Mouse (Mus musculus) C2C12 (cell line): ENCODE measurements around the gene Gm37240. TPM values are rescaled to one million over a fixed set of nuclear protein-coding genes. Genes with fewer than 3 reads are reported as not detected.

Experiments
- H3K27me3 ChIP-seq: one replicate; pipeline ENCODE4 v1.6.1; 2011; ENCODE audit not compliant: control insufficient read depth, insufficient read depth, insufficient read length
- H3K36me3 ChIP-seq: one replicate; pipeline ENCODE4 v1.6.1; 2011; ENCODE audit not compliant: control insufficient read depth, insufficient read depth
- H3K4me3 ChIP-seq: one replicate; pipeline ENCODE4 v1.5.1; 2011; ENCODE audit warnings: mild to moderate bottlenecking, control low read depth; ENCODE audit not compliant: poor library complexity, insufficient read depth, severe bottlenecking
- H3K79me2 ChIP-seq: one replicate; pipeline ENCODE4 v1.6.1; 2011; ENCODE audit not compliant: control insufficient read depth, insufficient read depth
- H3K79me3 ChIP-seq: one replicate; pipeline ENCODE4 v1.6.1; 2011; ENCODE audit warnings: low read depth, control low read depth
- H3ac ChIP-seq: one replicate; pipeline ENCODE3; 2011; ENCODE audit warnings: low read depth; ENCODE audit not compliant: control insufficient read depth, insufficient read length
- CEBPB ChIP-seq: IDR thresholded peaks from one replicate; pipeline ENCODE4 v1.6.1; 2011; ENCODE audit warnings: low read depth, mild to moderate bottlenecking, control low read depth, moderate library complexity
- CTCF ChIP-seq: IDR thresholded peaks from one replicate; pipeline ENCODE4 v1.5.1; 2011; ENCODE audit not compliant: control insufficient read depth, insufficient read depth, insufficient read length
- FOSL1 ChIP-seq: IDR thresholded peaks from one replicate; pipeline ENCODE4 v1.8.0; 2011; ENCODE audit warnings: mild to moderate bottlenecking, low read length; ENCODE audit not compliant: poor library complexity, insufficient read depth, severe bottlenecking
- MAX ChIP-seq: IDR thresholded peaks from one replicate; pipeline ENCODE4 v1.6.1; 2011; ENCODE audit warnings: mild to moderate bottlenecking, control low read depth
- MYOD1 ChIP-seq: IDR thresholded peaks from one replicate; pipeline ENCODE4 v1.6.1; 2011; ENCODE audit warnings: low read depth; ENCODE audit not compliant: control insufficient read depth, insufficient read length
- MYOG ChIP-seq: IDR thresholded peaks from one replicate; pipeline ENCODE4 v1.6.1; 2011; ENCODE audit not compliant: control insufficient read depth, insufficient read length; ENCODE audit errors: extremely low read depth
- USF1 ChIP-seq: IDR thresholded peaks from one replicate; pipeline ENCODE4 v1.6.1; 2011; ENCODE audit warnings: low read depth, mild to moderate bottlenecking, control low read depth, moderate library complexity
- polyA plus RNA-seq: library from polyadenylated mRNA; unstranded; fragments of >200 nt; fragmentation: generic; extraction: Trizol; gene quantifications from one replicate; pipeline ENCODE4 v1.2.1, GENCODE M21; 2012; ENCODE audit warnings: missing spikeins

The Gm37240 gene
- polyA plus RNA-seq, 1 experiment = 7.3 TPM

DNA sequence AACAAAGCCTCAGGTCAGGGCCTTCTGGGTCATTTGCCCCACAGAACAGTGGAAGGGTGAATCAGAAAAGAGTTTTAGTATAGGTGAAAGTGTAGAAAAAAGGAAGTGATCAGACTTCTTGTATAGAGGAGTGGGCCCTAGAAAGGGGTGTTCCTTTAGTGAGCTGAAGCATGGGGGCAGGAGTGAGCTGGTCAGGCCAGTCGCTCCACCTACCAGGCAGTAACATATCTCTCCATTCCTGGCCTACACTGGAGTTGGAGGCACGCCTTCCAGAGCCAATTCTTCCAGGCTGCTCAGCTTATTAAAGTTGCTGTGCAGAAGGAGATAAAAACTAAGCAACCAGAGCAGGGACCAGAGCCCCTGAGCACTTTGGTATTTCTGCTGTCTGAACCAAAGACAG lies 322.7 kb downstream of the Gm37240 start:
- H3K4me3 ChIP-seq = no peak overlapping the region
- no peaks in the 10 kb centered on the region for H3K36me3 ChIP-seq
- TF ChIP-seq MYOD1 (no peak), FOSL1 (no peak), MAX (no peak), USF1 (no peak), MYOG (no peak), CEBPB (no peak), CTCF (no peak)
- H3K79me3 ChIP-seq = no peaks in the 10 kb centered on the region
- no peaks in the 10 kb centered on the region for H3K27me3 ChIP-seq
- no peak overlapping the region for H3ac ChIP-seq
- H3K79me2 ChIP-seq = no peaks in the 10 kb centered on the region

DNA sequence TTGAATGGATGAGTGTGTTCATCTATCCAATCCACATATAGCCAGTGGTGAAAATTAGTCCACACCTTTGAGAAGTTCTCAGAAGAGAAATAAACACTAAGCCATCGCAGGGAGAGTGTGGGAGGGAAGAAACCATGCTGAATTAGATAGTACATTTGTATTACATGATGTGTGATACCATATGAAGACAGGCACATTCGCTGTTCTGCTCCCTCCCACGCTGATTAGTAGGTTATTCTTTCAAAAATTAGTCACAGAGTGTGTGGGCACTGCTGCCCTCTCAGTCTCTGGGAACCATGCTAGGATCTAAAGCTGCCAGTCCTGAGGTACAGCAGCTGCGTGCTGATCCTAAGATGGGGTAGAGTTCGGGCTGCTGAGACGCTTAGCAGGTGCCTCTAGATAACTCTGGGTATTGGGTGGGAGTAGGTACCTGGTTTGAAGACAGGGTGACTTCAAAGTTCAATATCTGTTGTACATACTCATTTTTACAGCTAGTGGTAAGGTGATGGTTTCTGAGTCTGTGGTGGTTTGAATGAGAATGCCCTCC lies 333.5 kb downstream of the Gm37240 start:
- no peaks in the 10 kb centered on the region for H3K36me3 ChIP-seq
- no peak for TF ChIP-seq MYOD1
- TF ChIP-seq CTCF = no peak
- TF ChIP-seq CEBPB = no peak
- TF ChIP-seq MAX = no peak
- no peak for TF ChIP-seq MYOG
- no peak for TF ChIP-seq FOSL1
- TF ChIP-seq USF1 = no peak

DNA sequence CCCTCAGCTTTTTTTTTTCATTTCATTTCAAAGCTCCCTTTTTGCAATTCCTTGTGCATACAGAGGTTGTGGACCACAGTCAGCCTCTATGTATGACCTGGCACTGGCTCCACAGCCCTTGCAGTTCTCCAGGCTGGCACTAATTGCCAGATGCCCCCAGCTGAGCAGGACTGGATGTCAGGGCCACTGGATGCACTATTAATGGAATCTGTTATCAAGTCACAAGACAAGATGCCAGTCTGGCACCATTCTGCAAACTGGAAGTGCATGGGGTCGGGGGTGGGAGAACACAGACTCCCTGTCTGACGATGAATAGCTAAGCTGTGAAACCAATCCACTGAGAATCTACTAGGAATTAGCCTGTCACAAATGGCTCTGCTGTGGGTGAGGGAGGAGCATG lies 336.0 kb downstream of the Gm37240 start:
- H3K4me3 ChIP-seq = no peak overlapping the region
- H3ac ChIP-seq = no peak overlapping the region
- TF ChIP-seq FOSL1 = no peak
- no peak for TF ChIP-seq MAX
- no peak for TF ChIP-seq USF1
- no peak for TF ChIP-seq CEBPB
- no peak for TF ChIP-seq MYOG
- no peak for TF ChIP-seq CTCF
- TF ChIP-seq MYOD1 = no peak
- no peaks in the 10 kb centered on the region for H3K79me3 ChIP-seq
- no peaks in the 10 kb centered on the region for H3K27me3 ChIP-seq
- no peaks in the 10 kb centered on the region for H3K36me3 ChIP-seq
- no peaks in the 10 kb centered on the region for H3K79me2 ChIP-seq

More for the DNA sequence above, 333.5 kb downstream of the Gm37240 start:
- no peak overlapping the region for H3K4me3 ChIP-seq
- no peaks in the 10 kb centered on the region for H3K79me2 ChIP-seq
- no peak overlapping the region for H3ac ChIP-seq
- no peaks in the 10 kb centered on the region for H3K27me3 ChIP-seq
- no peaks in the 10 kb centered on the region for H3K79me3 ChIP-seq

DNA sequence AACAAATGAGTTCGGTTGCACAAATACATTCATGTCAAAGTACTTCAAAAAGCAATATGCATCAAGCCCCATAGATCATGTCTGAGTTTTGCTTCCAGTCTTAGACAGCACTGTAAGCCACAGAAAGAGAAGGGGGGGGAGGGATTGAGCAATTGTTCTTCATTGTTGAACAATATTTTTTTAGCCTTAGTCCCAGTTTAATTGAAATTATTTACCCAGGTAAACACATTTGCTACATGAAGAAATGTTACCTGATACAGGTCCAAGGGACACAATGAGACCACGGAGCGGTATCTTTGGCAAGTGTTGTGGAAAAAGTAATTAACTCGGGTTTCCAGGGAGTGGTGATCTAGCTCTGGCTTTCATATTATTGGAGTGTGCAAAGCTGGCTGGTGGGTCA lies 337.0 kb downstream of the Gm37240 start:
- Histone ChIP-seq H3ac (no peak overlapping the region), H3K4me3 (no peak overlapping the region), H3K36me3 (no peaks in the 10 kb centered on the region), H3K27me3 (no peaks in the 10 kb centered on the region), H3K79me3 (no peaks in the 10 kb centered on the region), H3K79me2 (no peaks in the 10 kb centered on the region)
- TF ChIP-seq USF1 = no peak
- TF ChIP-seq MYOD1 = no peak
- TF ChIP-seq FOSL1 = no peak
- TF ChIP-seq CTCF = no peak
- no peak for TF ChIP-seq MYOG
- TF ChIP-seq MAX = no peak
- no peak for TF ChIP-seq CEBPB

DNA sequence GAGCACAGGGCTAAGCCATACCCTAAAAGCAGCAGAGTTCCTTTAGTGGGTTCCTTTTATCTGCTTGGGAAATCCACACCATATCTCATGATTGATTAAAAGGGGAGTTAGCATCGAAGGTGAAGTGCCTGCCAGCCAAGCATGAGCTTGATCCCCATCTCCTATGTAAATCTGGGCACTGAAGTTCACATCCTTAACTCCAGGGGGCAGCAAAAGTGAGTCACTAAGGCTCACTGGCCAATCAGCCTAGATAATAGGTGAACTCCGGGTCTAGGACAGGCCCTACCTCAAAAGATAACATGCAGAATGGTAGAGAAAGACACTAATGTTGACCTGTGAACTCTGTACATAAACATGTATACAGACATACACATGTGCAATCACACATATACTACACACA lies 343.7 kb downstream of the Gm37240 start:
- TF ChIP-seq USF1 (no peak), MAX (no peak), MYOD1 (no peak), MYOG (no peak), FOSL1 (no peak), CTCF (no peak), CEBPB (no peak)
- Histone ChIP-seq H3K36me3 (no peaks in the 10 kb centered on the region), H3K4me3 (no peak overlapping the region), H3ac (no peak overlapping the region), H3K27me3 (no peaks in the 10 kb centered on the region), H3K79me3 (no peaks in the 10 kb centered on the region), H3K79me2 (no peaks in the 10 kb centered on the region)

DNA sequence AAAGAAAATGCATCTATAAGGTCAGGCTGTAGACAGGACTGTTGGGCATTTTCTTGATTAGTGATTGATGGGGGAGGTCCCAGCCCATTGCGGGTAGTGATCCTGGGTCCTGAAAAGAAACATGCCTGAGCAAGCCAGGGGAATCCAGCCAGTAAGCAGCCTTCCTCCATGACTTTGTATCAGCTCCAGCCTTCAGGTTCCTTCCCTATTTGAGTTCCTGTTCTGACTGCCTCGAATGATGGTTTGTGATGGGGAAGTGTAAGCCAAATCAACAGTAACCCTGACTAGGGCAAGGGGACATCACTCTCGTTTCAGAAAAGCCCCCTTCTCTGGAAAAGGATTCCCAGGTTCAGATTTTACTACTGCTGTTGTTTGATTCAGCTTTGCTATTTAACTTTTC lies 344.6 kb downstream of the Gm37240 start:
- no peaks in the 10 kb centered on the region for H3K79me3 ChIP-seq
- no peak overlapping the region for H3ac ChIP-seq
- H3K36me3 ChIP-seq = no peaks in the 10 kb centered on the region
- TF ChIP-seq CTCF (no peak), MYOD1 (no peak), USF1 (no peak), CEBPB (no peak), FOSL1 (no peak), MAX (no peak), MYOG (no peak)
- no peak overlapping the region for H3K4me3 ChIP-seq
- no peaks in the 10 kb centered on the region for H3K79me2 ChIP-seq
- H3K27me3 ChIP-seq = no peaks in the 10 kb centered on the region
